Mouse (Mus musculus) hindbrain, embryonic 15.5 days (tissue): Measurements from ENCODE around the gene Meltf. TPM values are rescaled to one million over a fixed set of nuclear protein-coding genes. Genes with fewer than 3 reads are reported as not detected.

ENCODE experiments used
- ATAC-seq: fragments of 200-750 bp; cut with Nextera tagmentation; 2 replicates; pipeline ENCODE4 v1.8.0; 2017; ENCODE audit warnings: low read depth, moderate number of reproducible peaks, moderate TSS enrichment; ENCODE audit not compliant: low FRiP score
- H3K27ac ChIP-seq: fragments of 300-500 bp; sonication (generic); replicated peaks from 2 replicates; pipeline ENCODE4 v1.5.1; 2015; ENCODE audit warnings: mild to moderate bottlenecking, inconsistent platforms
- H3K27me3 ChIP-seq: fragments of 300-500 bp; sonication (generic); 2 replicates; pipeline ENCODE4 v1.6.1; 2015; ENCODE audit warnings: control low read depth, inconsistent platforms
- H3K36me3 ChIP-seq: fragments of 300-500 bp; sonication (generic); 2 replicates; pipeline ENCODE4 v1.6.1; 2015; ENCODE audit warnings: control low read depth, inconsistent platforms
- H3K4me1 ChIP-seq: fragments of 300-500 bp; sonication (generic); replicated peaks from 2 replicates; pipeline ENCODE4 v1.6.1; 2015; ENCODE audit warnings: control low read depth, inconsistent platforms
- H3K4me2 ChIP-seq: fragments of 300-500 bp; sonication (generic); 2 replicates; pipeline ENCODE4 v1.6.1; 2015; ENCODE audit warnings: moderate library complexity, mild to moderate bottlenecking, inconsistent platforms
- H3K4me3 ChIP-seq: fragments of 300-500 bp; sonication (generic); 2 replicates; pipeline ENCODE4 v1.5.1; 2015; ENCODE audit warnings: mild to moderate bottlenecking, inconsistent platforms
- H3K9ac ChIP-seq: fragments of 300-500 bp; sonication (generic); 2 replicates; pipeline ENCODE4 v1.6.1; 2015; ENCODE audit warnings: inconsistent platforms
- H3K9me3 ChIP-seq: fragments of 300-500 bp; sonication (generic); 2 replicates; pipeline ENCODE4 v1.6.1; 2016; ENCODE audit warnings: control low read depth, inconsistent platforms
- WGBS: fragments of 180-500 bp; shearing (Covaris S2); methylation state at CpG from one replicate; pipeline ENCODE4 v1.1.7; 2015; 5-methylcytosine and 5-hydroxymethylcytosine counted together
- polyA plus RNA-seq: library from polyadenylated mRNA; unstranded; fragments of >200 nt; fragmentation: Nextera tagmentation; extraction: Ambion mirVana; gene quantifications from 2 replicates; pipeline ENCODE4 v1.2.1, GENCODE M21; 2015

Meltf gene
- polyA plus RNA-seq, 1 experiment from 2014 or later = 0.31 TPM

DNA sequence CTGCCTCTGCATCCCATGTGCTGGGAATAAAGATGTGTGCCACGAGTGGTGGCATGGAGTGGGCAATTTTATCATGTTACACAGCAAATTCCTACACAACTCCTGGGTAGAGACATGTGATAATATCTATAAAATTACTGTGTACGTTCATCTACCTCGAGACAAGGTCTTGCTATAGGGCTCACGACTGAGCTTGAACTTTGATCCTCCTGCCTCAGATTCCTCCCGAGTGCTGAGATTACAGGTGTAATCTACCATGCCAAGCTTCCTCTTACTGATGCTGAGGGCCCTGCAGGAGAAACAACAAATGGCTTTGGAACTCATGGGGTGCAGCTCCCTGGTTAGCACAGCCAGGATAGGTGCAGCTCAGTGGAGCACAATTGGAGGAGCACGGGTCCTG is 45.8 kb downstream of the Meltf start:
- 91% methylated on average over 6 of the region's 6 CpGs for WGBS
- H3K9ac ChIP-seq = no peak overlapping the region
- H3K36me3 ChIP-seq = no peaks in the 10 kb centered on the region
- no peak overlapping the region for H3K4me2 ChIP-seq
- no peaks in the 10 kb centered on the region for H3K27me3 ChIP-seq
- no peaks in the 10 kb centered on the region for H3K4me1 ChIP-seq
- no peak overlapping the region for H3K27ac ChIP-seq
- no peak for ATAC-seq
- H3K9me3 ChIP-seq = no peaks in the 10 kb centered on the region
- H3K4me3 ChIP-seq = no peak overlapping the region

- no peak overlapping the region for H3K9ac ChIP-seq
- no peaks in the 10 kb centered on the region for H3K9me3 ChIP-seq
- H3K4me3 ChIP-seq = no peak overlapping the region
- no peaks in the 10 kb centered on the region for H3K4me1 ChIP-seq
- H3K36me3 ChIP-seq = no peaks in the 10 kb centered on the region
- H3K4me2 ChIP-seq = no peak overlapping the region
- H3K27me3 ChIP-seq = no peaks in the 10 kb centered on the region
- no peak overlapping the region for H3K27ac ChIP-seq
- no peak for ATAC-seq
- WGBS = 78% methylated on average over 6 of the region's 6 CpGs
Measured at GRCm38 (mm10) chr16:31926091-31926490, 47.5 kb downstream of the Meltf start.

GRCm38 (mm10) chr16:31926547-31927182 is 48.1 kb downstream of the Meltf start:
- Histone ChIP-seq H3K4me3 (no peak overlapping the region), H3K9me3 (no peaks in the 10 kb centered on the region), H3K4me2 (no peak overlapping the region), H3K27me3 (no peaks in the 10 kb centered on the region), H3K27ac (no peak overlapping the region), H3K36me3 (no peaks in the 10 kb centered on the region), H3K4me1 (no peaks in the 10 kb centered on the region), H3K9ac (no peak overlapping the region)
- no peak for ATAC-seq
- WGBS = 84% methylated on average over 13 of the region's 13 CpGs

GRCm38 (mm10) chr16:31927412-31927811 is 48.8 kb downstream of the Meltf start:
- ATAC-seq = no peak
- no peak overlapping the region for H3K4me2 ChIP-seq
- no peak overlapping the region for H3K4me3 ChIP-seq
- H3K36me3 ChIP-seq = no peaks in the 10 kb centered on the region
- WGBS = 95% methylated on average over 5 of the region's 5 CpGs
- no peaks in the 10 kb centered on the region for H3K9me3 ChIP-seq
- H3K27me3 ChIP-seq = no peaks in the 10 kb centered on the region
- H3K4me1 ChIP-seq = peaks cover 6% of the 10 kb centered on the region
- no peak overlapping the region for H3K9ac ChIP-seq
- no peak overlapping the region for H3K27ac ChIP-seq

GRCm38 (mm10) chr16:31931330-31931729 is 52.7 kb downstream of the Meltf start:
- 54% methylated on average over 17 of the region's 17 CpGs for WGBS
- Histone ChIP-seq H3K27ac (no peak overlapping the region), H3K4me1 (peaks cover 34% of the 10 kb centered on the region), H3K9ac (no peak overlapping the region), H3K27me3 (no peaks in the 10 kb centered on the region), H3K4me3 (no peak overlapping the region), H3K4me2 (no peak overlapping the region), H3K9me3 (no peaks in the 10 kb centered on the region), H3K36me3 (no peaks in the 10 kb centered on the region)
- no peak for ATAC-seq

GRCm38 (mm10) chr16:31932255-31932654 is 53.6 kb downstream of the Meltf start:
- peaks cover 34% of the 10 kb centered on the region for H3K4me1 ChIP-seq
- no peaks in the 10 kb centered on the region for H3K27me3 ChIP-seq
- no peak for ATAC-seq
- 22% methylated on average over 5 of the region's 5 CpGs for WGBS
- peak overlapping the region; percentile 78; the same call in 1 of the 2 replicates for H3K4me2 ChIP-seq
- H3K36me3 ChIP-seq = no peaks in the 10 kb centered on the region
- H3K4me3 ChIP-seq = no peak overlapping the region
- H3K9ac ChIP-seq = peak overlapping the region; percentile 47
- H3K9me3 ChIP-seq = no peaks in the 10 kb centered on the region
- H3K27ac ChIP-seq = peak overlapping the region; percentile 93

- Histone ChIP-seq H3K27me3 (no peaks in the 10 kb centered on the region), H3K9ac (peak overlapping the region; percentile 47), H3K36me3 (no peaks in the 10 kb centered on the region), H3K27ac (peak overlapping the region; percentile 93), H3K4me1 (peaks cover 34% of the 10 kb centered on the region), H3K9me3 (no peaks in the 10 kb centered on the region), H3K4me3 (peak overlapping the region; percentile 37), H3K4me2 (peak overlapping the region; percentile 78)
- under 1% methylated on average over 50 of the region's 50 CpGs for WGBS
- peak; percentile 97 for ATAC-seq
Measured at GRCm38 (mm10) chr16:31932840-31933697, 54.5 kb downstream of the Meltf start.

GRCm38 (mm10) chr16:31933751-31934549 is 55.3 kb downstream of the Meltf start, which contains the start of gene Pigz:
Pigz (plus strand) TSS chr16:31933851.
- Histone ChIP-seq H3K9ac (peak within 1 kb of the TSS; percentile 47), H3K9me3 (no peaks in the 10 kb centered on the region), H3K36me3 (no peaks in the 10 kb centered on the region), H3K27ac (peak within 1 kb of the TSS; percentile 93), H3K27me3 (no peaks in the 10 kb centered on the region), H3K4me1 (peaks cover 34% of the 10 kb centered on the region), H3K4me3 (peak within 1 kb of the TSS; percentile 37), H3K4me2 (peak within 1 kb of the TSS; percentile 78)
- WGBS = 3% methylated on average over 42 of the region's 42 CpGs
- peak; percentile 14; the same call in 1 of the 2 replicates for ATAC-seq

DNA sequence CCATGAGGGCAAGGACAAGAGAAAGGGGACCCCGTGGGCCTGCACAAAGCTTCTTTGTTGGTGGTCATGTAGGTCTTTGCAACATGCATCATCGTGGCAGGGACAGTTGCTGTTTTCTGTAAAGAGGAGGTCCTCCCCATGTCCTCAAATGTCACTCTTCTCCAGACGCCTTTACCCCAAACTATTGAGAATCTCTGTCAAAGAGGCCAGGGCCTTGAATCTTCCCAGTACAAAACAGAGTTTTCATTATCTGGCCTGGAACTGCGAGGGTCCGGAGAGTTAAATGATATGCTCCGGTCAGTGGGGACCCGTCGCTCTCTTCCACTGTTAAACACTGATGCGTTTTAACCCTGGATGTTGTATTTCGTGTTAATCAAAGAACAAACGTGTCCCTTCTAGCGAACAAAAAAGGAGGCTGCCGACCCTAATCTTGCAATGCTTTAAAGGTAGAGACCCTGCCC is 56.0 kb downstream of the Meltf start:
- WGBS = 8% methylated on average over 13 of the region's 13 CpGs
- Histone ChIP-seq H3K9me3 (no peaks in the 10 kb centered on the region), H3K27ac (peak overlapping the region; percentile 93), H3K36me3 (no peaks in the 10 kb centered on the region), H3K4me2 (peak overlapping the region; percentile 78), H3K27me3 (no peaks in the 10 kb centered on the region), H3K4me3 (peak overlapping the region; percentile 37), H3K4me1 (peaks cover 34% of the 10 kb centered on the region), H3K9ac (peak overlapping the region; percentile 47)
- ATAC-seq = no peak

DNA sequence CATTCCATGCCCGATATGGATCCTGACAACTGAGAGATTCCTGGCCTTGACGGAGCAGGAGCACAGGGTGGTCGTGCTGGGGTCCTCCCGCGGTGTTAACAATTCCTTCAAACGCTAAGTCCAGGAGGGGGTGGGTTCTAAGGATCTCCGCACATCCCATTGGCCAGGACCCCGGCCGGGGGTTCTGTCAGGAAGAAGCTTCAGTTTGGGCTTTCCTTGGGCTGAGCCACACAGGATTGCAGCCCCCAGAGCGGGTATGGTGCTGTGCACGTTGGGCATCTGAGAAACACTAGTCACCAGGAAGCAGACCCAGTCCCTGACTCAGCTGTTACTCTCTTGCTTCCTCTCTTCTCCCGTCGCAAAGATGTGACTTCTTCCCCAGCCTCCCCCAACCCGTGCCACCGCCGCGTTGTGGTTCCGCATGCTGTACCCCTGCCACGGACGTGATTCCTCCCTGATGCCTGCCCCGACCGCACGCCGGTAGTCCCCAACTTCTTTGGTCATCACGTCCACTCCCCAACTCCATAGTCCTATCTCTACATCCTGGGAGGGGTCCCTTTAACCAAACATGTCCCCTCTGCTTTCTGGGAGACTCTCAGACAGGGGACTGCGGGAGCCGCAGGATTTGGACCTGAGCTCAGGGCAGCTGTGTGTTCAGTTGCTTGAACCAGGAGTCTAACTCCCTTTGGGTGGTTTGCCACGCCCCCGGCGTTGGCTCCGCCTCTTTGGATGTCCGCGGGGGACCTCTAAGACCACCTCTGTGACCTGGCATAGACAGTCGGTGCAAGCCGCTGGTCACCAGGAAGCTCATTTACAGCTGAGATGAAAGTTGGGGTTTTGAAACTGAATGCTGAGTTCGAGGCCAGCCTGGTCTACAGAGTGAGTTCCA is 56.7 kb downstream of the Meltf start:
- peaks cover 34% of the 10 kb centered on the region for H3K4me1 ChIP-seq
- 4% methylated on average over 36 of the region's 36 CpGs for WGBS
- no peaks in the 10 kb centered on the region for H3K9me3 ChIP-seq
- peak overlapping the region; percentile 47 for H3K9ac ChIP-seq
- H3K4me3 ChIP-seq = peak overlapping the region; percentile 37
- H3K4me2 ChIP-seq = peak overlapping the region; percentile 78
- peak; percentile 7; the same call in 1 of the 2 replicates for ATAC-seq
- H3K36me3 ChIP-seq = no peaks in the 10 kb centered on the region
- peak overlapping the region; percentile 93 for H3K27ac ChIP-seq
- no peaks in the 10 kb centered on the region for H3K27me3 ChIP-seq

- Histone ChIP-seq H3K4me2 (no peak overlapping the region), H3K9ac (no peak overlapping the region), H3K4me3 (no peak overlapping the region), H3K27me3 (no peaks in the 10 kb centered on the region), H3K4me1 (peaks cover 34% of the 10 kb centered on the region), H3K9me3 (no peaks in the 10 kb centered on the region), H3K36me3 (no peaks in the 10 kb centered on the region), H3K27ac (no peak overlapping the region)
- 88% methylated on average over 4 of the region's 4 CpGs for WGBS
- ATAC-seq = no peak
Measured at GRCm38 (mm10) chr16:31936568-31936967, 58.0 kb downstream of the Meltf start.
